Mouse (Mus musculus): Measurements from ENCODE around the gene Lrrc15. TPM values are rescaled to one million over a fixed set of nuclear protein-coding genes. Genes with fewer than 3 reads are reported as not detected.

Gene Lrrc15
- polyA plus RNA-seq, 1 experiment from 2014 or later = 0.72 TPM

DNA sequence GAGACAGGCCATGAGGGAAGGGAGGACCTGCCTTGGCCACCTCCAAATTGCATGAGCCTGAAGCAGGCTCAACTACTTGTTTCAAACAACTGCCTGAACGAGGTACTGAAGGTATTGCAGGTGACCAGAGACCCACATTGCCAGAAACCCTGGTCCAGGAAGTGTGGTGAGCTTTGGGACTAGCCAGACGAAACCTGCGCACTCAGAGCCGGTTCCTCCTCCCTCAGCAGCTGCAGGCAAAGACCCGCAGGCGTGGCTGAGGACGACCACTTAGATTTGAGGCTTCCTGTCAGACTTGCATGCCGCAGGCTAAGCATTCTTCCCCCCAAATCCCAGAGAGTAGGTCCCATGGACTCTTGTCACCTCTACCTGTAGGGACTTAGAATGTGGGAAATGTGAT lies 49.0 kb downstream of the Lrrc15 start:
- no peak for ATAC-seq (replicated peaks; ENCODE audit: insufficient number of reproducible peaks, low FRiP score, low TSS enrichment, low read depth)
- H3K4me1 ChIP-seq (ENCODE audit: control insufficient read depth, insufficient read depth, low read length) = peaks cover 9% of the 10 kb centered on the region; the same call in 1 of the 2 replicates

DNA sequence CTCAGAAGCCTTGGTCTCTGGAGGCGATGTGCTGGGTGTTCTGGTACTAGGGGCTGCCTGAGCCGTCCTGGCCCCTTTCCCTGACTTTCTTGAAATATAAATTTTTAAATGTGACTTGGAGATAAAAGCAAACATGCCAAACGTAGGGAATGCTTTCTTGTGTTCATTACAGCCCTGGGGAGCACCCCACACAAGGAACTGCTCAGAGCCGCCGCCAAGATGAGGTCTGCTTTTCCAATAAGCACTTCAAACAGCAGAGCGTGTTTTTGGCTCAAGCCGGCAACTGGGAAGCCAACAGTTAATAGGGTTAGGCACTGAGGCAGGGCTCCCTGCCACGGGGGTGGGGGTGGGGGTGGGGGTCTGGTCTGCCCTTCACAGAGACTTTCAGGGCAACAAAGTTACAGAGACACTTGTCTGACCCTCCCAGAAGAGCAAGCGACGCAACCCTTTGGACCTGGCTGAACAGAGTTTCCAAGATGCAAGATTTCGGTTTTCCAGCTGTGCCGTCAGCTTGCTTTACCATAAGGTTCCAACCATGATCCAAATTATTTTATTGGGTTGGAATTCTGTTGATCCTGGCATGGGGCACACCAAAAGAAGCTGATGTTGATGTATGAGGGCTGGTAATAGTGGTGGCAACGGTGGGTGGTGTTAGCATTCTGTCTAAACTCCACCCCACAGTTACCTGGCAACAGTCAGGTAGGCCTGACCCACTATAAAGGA lies 51.0 kb downstream of the Lrrc15 start:
- H3K4me1 ChIP-seq (ENCODE audit: control insufficient read depth, insufficient read depth, low read length) = peaks cover 11% of the 10 kb centered on the region
- H3K9me3 ChIP-seq (replicated peaks; ENCODE audit: control insufficient read depth, low read length) = no peaks in the 10 kb centered on the region
- H3K27me3 ChIP-seq (ENCODE audit: control insufficient read depth, insufficient read depth, low read length) = no peaks in the 10 kb centered on the region
- H3K4me2 ChIP-seq (ENCODE audit: low read depth, low read length) = no peak overlapping the region
- H3K9ac ChIP-seq (replicated peaks; ENCODE audit: low read length) = no peak overlapping the region
- ATAC-seq (replicated peaks; ENCODE audit: insufficient number of reproducible peaks, low FRiP score, low TSS enrichment, low read depth) (no peak), DNase-seq (ENCODE audit: low spot score) (no peak)
- no peak overlapping the region; the same call in 1 of the 2 replicates for H3K27ac ChIP-seq (replicated peaks; ENCODE audit: low read depth, low read length)
- H3K36me3 ChIP-seq (replicated peaks; ENCODE audit: control insufficient read depth, insufficient read depth, low read depth, low read length) = no peaks in the 10 kb centered on the region
- H3K4me3 ChIP-seq (ENCODE audit: low read depth, low read length) = no peak overlapping the region
- WGBS = 23% methylated on average over 13 of the region's 13 CpGs

More for the DNA sequence above, 49.0 kb downstream of the Lrrc15 start:
- Histone ChIP-seq H3K36me3 (replicated peaks; ENCODE audit: control insufficient read depth, insufficient read depth, low read depth, low read length) (no peaks in the 10 kb centered on the region), H3K4me3 (ENCODE audit: low read depth, low read length) (no peak overlapping the region), H3K9ac (replicated peaks; ENCODE audit: low read length) (no peak overlapping the region), H3K27me3 (ENCODE audit: control insufficient read depth, insufficient read depth, low read length) (no peaks in the 10 kb centered on the region), H3K27ac (replicated peaks; ENCODE audit: low read depth, low read length) (no peak overlapping the region), H3K9me3 (replicated peaks; ENCODE audit: control insufficient read depth, low read length) (no peaks in the 10 kb centered on the region), H3K4me2 (ENCODE audit: low read depth, low read length) (no peak overlapping the region)
- no peak for DNase-seq (ENCODE audit: low spot score)
- 34% methylated on average over 8 of the region's 8 CpGs for WGBS

DNA sequence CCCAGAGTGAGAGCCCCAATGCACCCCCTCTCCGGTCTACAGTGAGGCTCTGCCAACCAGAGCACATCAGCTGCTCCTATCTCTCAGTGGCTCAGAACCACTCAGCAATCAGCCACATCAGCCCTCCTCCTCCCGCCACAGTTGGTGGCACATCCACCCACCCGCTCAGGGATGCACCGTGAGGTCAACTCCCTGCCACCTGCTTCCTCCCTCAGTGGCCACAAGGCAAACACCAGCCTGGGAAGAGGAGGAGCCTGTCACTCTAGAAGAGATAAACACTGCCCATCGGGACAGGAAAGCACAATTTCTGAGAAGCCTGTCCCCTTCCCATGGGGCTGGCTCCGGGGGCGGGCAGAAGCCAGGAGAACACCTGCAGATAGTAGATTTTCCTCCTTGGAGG lies 55.7 kb downstream of the Lrrc15 start:
- no peak for ATAC-seq (replicated peaks; ENCODE audit: insufficient number of reproducible peaks, low FRiP score, low TSS enrichment, low read depth)
- WGBS = 46% methylated on average over 7 of the region's 7 CpGs
- no peak overlapping the region for H3K27ac ChIP-seq (replicated peaks; ENCODE audit: low read depth, low read length)

DNA sequence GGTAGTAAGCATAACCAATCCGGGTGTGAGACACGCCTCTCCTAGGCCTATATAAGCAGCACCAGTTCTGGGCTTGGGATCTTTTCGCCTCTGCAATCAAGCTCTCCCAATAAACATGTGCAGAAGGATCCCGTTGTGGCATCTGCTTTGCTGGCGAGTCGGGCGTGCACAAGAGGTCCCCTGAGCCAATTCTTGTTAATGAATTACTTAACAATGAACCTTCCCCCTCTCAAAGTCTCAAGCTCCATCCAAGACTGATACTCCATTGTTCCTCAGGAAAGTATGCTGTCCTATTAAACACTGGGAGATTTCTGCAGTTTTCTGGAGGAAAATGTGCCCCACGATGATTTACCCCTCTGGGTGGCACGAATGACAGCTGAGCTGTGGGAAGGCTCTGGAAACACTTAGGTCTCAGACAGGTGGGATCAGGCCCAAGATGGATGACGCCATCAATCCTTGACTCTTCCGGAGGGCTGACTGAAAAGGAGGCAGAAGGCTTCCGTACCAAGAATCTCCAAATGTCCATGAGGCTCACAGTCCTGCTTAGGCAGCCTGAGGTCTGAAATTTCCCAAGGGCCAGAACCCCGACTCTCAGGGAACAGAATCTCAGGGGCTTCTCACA lies 61.8 kb downstream of the Lrrc15 start:
- no peak overlapping the region for H3K27ac ChIP-seq (replicated peaks; ENCODE audit: low read depth, low read length)
- WGBS = 82% methylated on average over 11 of the region's 13 CpGs
- ATAC-seq (replicated peaks; ENCODE audit: insufficient number of reproducible peaks, low FRiP score, low TSS enrichment, low read depth) (no peak), DNase-seq (ENCODE audit: low spot score) (no peak)
- H3K4me2 ChIP-seq (ENCODE audit: low read depth, low read length) = no peak overlapping the region
- H3K9me3 ChIP-seq (replicated peaks; ENCODE audit: control insufficient read depth, low read length) = no peaks in the 10 kb centered on the region
- H3K36me3 ChIP-seq (replicated peaks; ENCODE audit: control insufficient read depth, insufficient read depth, low read depth, low read length) = no peaks in the 10 kb centered on the region
- no peak overlapping the region for H3K4me3 ChIP-seq (ENCODE audit: low read depth, low read length)
- no peaks in the 10 kb centered on the region for H3K27me3 ChIP-seq (ENCODE audit: control insufficient read depth, insufficient read depth, low read length)
- no peak overlapping the region for H3K9ac ChIP-seq (replicated peaks; ENCODE audit: low read length)
- H3K4me1 ChIP-seq (ENCODE audit: control insufficient read depth, insufficient read depth, low read length) = no peaks in the 10 kb centered on the region

More for the DNA sequence above, 55.7 kb downstream of the Lrrc15 start:
- Histone ChIP-seq H3K4me1 (ENCODE audit: control insufficient read depth, insufficient read depth, low read length) (peaks cover 2% of the 10 kb centered on the region; the same call in 1 of the 2 replicates), H3K9me3 (replicated peaks; ENCODE audit: control insufficient read depth, low read length) (no peaks in the 10 kb centered on the region), H3K27me3 (ENCODE audit: control insufficient read depth, insufficient read depth, low read length) (no peaks in the 10 kb centered on the region), H3K4me3 (ENCODE audit: low read depth, low read length) (no peak overlapping the region), H3K36me3 (replicated peaks; ENCODE audit: control insufficient read depth, insufficient read depth, low read depth, low read length) (no peaks in the 10 kb centered on the region), H3K4me2 (ENCODE audit: low read depth, low read length) (no peak overlapping the region), H3K9ac (replicated peaks; ENCODE audit: low read length) (no peak overlapping the region)
- no peak for DNase-seq (ENCODE audit: low spot score)

Other genes starting within 250 kb of the Lrrc15 start
- gene Hes1, start 218.9 kb downstream of the Lrrc15 start, polyA plus RNA-seq (2014; fragmentation: Nextera tagmentation; extraction: Ambion mirVana) = 65.0 and 68.1 TPM in 2 replicates
- gene Cpn2, start 15.8 kb downstream of the Lrrc15 start, polyA plus RNA-seq (2014; fragmentation: Nextera tagmentation; extraction: Ambion mirVana) = not detected in 2 replicates
- gene Gp5, start 27.5 kb upstream of the Lrrc15 start, polyA plus RNA-seq (2014; fragmentation: Nextera tagmentation; extraction: Ambion mirVana) = 2.0 and 2.5 TPM in 2 replicates
- gene Atp13a3, start 122.7 kb upstream of the Lrrc15 start, polyA plus RNA-seq (2014; fragmentation: Nextera tagmentation; extraction: Ambion mirVana) = 10.9 and 13.3 TPM in 2 replicates

Measured in embryonic facial prominence, embryonic 11.5 days (tissue).